Mouse (Mus musculus) heart, postnatal 14 days (tissue): ENCODE measurements at regions not wholly inside any gene's neighbourhood (a gene's known extent, or its start where the extent isn't known, plus 50 kb on each side); places are given as distances from the start of the nearest gene placed in this dataset.
"Not testable (repeated sequence)": the region's sequence is repeated elsewhere in the genome, so short reads cannot be mapped to it uniquely, and the experiment has no call there.

Source experiments
- DNase-seq, 2 experiments: peaks; one replicate each; pipeline ENCODE4 v3.0.0; 2021 to 2022
- intact Hi-C: fragments of 180-260 bp; cut with DNase I; formaldehyde crosslinking; loops from one replicate; pipeline ENCODE4 v1.15.1; 2025

DNA sequence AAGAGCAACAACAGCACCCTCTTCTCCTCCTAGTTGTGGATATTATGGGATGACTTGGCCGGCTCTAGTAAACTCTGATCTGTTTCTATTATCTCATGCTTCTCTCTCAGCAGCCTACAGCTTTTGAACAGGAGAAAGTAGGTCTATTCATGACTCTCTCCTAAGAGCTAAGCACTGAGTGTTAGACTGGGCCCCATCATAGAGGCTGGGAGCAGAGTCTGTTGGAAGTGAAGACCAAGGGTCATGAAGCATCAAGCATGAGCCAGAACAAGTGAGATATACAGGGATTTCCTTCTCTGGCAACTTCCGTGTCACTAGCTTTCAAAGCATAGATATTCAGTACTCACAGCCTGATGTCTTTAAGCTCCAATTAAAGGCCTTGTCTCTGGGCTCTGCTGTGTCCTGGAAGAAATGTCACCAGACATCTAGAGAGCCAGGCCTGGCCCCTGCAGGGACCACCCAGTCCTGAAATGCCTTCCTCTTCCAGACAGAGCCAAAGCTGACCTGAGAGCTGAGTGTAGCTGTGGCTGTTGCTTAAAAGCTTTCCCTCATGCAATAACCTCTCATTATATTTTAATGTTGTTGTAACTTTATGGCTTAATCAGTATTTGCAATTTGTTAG lies 386.4 kb upstream of the Zfp703 start:
- intact Hi-C loops = no loop called here
- DNase-seq = no peak

DNA sequence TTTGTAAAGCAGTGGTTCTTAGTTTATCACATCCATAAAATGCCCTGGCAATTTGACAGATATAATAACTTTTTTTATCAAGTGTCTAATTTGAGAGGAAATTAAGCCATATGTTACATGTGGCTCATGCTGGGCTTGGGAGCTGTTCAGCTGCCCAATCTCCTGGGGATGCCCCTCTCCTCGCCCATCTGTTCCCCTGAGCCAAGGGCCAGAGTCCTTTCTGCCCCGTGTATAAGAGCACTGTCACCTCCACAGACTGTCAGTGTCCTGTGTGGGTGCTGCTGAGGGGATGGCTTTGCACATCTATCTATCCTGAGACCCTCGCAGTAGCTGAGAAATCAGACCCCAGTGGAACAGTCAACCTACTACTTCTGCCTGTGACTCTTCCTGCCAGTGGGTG lies 385.9 kb upstream of the Zfp703 start:
- intact Hi-C loops = no loop called here

DNA sequence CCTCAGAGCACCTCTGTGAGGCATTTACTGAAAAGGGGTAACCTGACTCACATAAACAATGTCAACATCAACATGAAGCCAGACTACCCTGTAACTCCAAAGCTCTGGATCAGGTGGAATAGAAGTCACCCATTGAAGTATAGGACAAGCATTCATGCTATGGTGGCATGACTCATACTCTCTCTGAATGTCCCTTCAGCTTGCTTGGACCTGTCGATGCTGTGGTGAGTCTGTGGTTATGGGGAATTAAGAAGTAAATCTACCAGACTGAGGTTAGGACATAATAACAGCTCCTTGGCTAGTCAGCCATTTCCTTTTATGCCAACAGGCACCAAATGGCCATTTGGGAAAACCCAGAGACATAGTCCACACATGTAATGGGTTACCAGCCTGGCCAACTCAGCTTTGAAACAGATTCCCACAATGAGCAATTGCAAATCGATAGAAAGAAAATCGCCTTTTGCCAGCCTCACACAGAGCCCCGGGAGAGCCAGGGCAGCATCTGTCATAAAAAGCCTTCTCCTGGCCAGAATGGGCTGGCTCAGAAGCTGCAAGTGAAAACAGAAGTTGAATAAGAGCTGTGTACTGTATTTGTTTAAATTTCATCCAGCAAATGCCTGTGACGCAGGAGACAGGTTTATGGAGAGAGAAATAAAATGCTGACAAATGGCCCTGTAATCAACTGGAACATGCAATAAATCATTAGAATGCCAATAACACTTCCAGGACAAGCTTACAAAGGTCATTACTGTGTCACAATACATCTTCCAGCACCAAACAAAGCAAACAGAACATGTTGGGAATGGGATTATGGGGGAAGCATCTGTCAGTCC lies 383.4 kb upstream of the Zfp703 start:
- DNase-seq = no peak
- intact Hi-C loops = no loop called here

More for the DNA sequence above, 385.9 kb upstream of the Zfp703 start:
- no peak for DNase-seq

DNA sequence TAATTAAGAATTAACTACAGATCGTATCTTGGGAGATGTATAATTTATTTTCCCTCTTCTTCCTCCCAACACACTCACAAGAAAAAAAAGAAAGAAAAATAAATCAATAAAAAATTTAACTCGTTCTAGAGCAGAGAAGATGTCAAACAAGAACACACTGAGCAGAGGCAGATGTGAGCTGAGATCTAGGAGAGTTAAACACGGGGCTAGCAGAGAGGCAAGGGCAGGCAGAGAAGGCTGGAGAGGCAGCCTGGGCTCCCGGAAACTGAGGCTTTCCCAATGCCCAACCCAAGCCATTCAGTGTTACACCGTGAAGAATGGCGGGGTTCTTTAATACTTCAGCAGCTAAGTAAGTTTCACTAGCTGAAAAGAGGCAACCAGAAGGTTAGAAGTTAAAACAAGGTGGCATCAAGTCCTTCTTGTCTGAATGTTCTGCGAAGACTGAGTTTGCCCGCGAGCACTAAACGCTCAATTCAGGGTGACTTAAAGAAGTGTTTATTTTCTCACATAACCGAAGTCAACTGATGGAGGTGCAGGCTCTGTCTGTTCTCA lies 382.7 kb upstream of the Zfp703 start:
- intact Hi-C loops = no loop called here
- no peak for DNase-seq

DNA sequence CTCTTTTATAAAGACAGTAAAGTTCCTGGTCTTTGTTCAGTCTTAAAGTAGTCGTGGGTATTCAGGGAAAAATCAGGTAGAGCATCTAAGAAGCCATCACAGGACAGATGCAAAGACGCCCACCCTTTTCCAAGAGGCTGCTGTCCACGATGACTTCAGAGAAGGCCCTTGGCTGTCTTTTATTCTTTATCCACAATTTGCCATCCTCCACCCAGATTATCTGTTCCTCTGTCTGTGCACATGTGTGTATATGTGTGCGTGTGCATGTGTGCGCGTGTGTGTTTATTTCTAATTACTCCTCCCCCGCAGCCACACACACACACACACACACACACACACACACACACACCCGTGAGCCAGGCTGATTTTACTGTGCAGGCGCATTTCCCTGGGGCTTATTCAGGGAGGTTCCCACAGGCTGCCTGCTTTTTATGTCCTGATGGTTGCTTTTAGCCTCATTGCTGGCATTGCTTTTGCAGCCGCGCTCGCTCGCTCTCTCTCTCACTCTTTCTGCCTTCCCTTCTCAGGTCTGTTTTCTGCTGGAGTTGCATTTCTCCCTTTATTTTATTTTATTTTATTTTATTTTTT lies 381.6 kb upstream of the Zfp703 start:
- intact Hi-C loops = no loop called here
- no peak for DNase-seq

DNA sequence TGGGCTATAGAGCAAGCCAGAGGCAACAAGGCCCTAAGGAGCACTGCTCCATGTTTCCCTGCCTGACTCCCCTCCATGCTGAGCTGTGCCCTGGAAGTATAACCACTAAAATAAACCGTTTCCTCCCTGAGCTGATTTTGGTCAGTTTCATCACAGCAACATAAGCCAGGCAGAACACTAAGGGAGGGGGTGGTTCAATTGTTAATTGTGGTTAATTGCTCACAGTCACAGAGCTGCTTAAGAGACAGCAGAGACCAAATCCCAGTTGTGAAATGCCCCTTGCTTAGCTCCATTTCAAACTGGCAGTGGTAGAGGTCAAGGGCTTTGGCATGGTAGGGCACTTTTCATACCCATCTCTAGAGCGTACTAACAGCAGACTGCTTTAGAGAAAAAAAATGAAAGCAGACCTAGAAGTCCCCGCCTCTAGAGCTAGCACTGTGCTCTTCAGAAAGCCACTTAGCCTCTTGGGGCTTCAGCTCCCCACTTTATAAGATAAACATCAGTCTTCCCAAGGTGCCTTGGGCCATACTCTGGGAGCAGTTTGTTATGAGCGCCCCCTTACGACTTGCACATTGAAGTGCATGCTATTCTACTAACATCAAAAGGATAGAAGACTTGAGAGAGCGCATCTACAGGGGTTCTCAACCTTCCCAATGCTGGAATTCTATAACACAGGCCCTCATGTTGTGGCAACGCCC lies 380.3 kb upstream of the Zfp703 start:
- no peak for DNase-seq

DNA sequence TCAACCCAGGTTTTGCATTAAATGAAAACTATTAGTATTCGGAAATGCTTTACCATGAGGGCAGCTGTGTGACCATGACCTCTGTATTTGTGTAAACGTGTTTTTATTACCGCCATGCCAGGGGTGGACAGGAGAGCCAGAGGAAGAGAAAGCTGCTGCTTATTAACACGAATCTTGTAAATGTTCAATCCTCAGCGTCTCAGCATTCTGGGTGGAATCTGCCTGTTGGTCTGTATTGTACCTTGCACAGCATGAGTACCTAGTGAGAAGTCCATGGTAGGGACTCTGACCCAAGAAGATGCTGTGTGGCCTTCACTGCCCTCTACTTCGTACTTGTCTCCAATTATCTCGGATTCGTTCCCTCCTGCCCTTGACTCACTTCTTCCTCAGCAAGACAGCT lies 378.6 kb upstream of the Zfp703 start:
- intact Hi-C loops = loop anchor here (2.0 kb wide), 1 partner anchor 30 kb away; no protein-coding TSS in a partner anchor
- no peak for DNase-seq

More for the DNA sequence above, 380.3 kb upstream of the Zfp703 start:
- intact Hi-C loops = no loop called here

DNA sequence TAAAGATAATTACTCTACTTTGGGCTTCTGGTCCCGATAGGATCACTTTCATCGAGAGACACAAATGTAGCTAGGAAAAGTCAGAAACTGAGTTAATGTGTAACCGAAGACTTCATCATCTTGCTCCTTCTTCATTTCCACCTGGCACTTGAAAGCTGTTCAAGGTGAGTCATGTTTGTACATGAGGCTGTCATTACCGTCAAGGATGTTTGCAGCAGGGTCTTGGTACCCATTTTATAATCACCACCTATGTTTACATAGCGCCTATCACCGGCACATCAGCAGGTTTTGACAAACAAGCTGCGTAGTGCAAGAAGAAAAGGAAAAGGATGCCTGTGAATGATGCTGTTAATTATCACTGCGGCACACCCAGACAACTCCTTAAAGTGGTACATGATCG lies 377.0 kb upstream of the Zfp703 start:
- intact Hi-C loops = no loop called here
- no peak for DNase-seq

DNA sequence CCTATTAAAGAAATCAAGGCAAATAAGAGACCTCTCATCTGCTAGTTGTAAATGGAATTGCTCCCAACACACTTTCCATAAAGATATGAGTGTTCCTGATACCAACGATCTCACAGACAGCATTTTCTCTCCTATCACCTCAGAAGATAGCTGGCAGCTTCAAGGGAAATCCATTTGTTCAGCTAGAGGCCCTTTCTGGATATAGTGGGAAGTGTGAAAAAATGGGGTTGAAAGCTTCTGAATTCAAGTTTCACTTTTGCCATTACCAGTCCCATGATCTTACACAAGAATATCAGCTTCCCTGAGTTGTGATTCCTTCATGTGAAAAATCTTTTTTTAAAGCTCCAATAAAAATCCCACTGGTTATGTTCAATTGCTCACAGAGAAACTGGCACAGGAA lies 369.1 kb upstream of the Zfp703 start:
- intact Hi-C loops = no loop called here
- DNase-seq = no peak

DNA sequence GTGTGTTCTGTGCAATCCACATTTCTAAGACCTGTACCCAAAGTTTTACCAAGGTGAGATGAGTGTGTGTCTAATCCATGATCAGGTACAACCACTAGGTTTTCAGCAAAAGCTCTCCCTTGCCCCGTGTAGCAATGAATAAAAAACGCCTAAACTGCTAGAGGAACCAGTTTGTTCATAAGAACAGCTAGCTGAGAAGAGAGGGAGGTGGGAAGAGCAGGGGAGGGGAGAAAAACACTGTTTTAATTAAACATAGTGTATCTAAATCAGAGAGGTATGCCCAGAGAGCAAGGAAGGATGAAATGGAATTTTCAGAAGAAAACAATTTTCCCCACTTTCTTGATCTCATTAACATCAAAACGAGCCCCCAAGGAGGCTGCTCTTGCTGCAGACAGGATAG lies 368.5 kb upstream of the Zfp703 start:
- DNase-seq = no peak
- intact Hi-C loops = no loop called here

DNA sequence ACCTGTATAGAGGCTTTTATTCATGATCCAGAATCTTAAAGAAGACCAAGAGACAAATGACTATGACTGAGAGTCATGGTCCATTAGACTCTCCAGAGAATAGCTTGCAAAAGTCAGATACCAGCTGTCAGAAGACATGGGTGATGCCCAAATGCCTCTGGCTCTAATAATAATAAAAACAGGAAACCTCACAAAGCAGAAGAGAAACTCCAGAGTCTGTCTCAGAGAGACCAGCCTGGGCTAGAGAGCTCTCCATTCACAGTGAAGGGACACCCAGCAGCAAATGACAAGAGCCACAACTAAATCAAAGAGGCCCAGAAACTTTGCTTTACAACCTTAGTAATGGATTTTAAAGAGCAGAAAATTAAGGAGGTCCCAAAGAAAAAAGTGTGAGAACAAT lies 365.0 kb upstream of the Zfp703 start:
- no peak for DNase-seq
- intact Hi-C loops = no loop called here

DNA sequence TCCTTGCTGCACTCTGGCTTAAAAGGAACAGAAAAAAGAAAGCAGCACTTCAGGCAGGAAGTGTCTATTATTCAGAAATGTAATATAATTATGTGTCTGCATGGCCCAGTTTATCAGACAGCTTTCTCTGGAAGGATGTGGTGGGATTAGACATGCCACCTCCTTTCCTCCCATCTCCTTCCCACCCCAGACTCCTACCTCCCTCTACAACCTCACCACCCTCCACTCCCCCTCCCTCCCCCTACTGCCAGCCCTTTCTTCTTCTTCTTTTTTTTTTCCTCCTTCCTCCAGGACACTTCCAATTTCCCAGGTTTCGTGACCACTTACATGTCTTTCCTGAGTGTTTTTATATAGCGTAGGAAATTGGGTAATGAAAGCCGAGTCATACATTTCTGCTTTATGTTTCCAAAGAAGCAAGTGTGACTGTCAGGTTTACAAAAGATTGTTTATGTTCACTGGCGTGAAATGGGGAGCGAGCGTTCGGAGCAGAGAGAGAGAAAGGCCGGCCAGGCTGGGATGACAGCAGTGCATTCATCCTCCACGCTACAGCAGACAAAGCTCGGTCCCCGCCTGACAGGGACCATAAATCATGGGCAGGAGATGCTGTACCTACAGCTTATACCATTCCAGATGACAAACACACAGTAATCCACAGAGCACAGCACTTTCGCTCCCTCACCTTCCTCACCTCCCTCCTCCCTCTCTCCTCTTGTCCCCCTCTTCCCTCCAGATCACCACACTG lies 354.6 kb upstream of the Zfp703 start:
- no peak for DNase-seq
- intact Hi-C loops = no loop called here

DNA sequence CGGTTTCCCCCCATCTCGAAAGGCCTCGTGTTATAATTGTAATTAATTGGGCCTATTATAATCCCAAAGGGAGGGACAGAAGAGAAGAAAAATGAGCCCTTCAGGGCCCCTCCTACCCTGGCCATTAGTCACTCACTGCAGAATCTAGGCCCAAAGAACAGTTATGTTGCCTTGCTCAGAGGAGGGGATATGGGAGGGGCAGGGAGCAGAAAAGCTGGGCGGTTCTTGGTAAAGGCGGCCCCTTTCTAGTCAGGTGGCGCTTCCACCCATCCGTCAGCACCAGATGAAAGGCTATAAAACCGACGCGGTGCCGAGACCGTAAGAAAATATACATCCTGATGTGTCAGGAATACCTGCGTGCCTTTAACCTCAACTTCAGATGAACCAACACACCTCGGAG lies 350.9 kb upstream of the Zfp703 start:
- intact Hi-C loops = no loop called here
- no peak for DNase-seq

DNA sequence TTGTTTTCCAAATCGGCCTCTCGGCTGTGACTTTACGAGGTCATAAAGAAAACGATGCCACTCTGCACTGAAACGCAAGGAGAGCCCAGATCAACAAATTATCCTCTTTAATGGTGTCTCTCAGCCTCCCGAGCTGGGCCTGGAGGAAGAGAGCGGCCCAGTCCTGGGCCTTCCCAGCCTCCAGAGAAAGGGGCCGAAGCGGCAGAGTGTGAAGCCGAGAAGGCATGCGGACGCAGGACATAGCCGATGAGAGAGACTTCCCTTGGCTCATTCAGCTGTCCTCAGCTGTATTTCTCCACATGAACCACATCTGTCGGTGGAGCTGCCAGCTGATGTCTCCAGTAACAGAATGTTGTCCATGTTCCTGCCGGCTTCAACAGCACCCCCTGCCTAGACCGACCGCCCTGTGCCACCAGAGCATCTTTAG lies 350.5 kb upstream of the Zfp703 start:
- DNase-seq = peak; percentile 35 to 36
- intact Hi-C loops = no loop called here

DNA sequence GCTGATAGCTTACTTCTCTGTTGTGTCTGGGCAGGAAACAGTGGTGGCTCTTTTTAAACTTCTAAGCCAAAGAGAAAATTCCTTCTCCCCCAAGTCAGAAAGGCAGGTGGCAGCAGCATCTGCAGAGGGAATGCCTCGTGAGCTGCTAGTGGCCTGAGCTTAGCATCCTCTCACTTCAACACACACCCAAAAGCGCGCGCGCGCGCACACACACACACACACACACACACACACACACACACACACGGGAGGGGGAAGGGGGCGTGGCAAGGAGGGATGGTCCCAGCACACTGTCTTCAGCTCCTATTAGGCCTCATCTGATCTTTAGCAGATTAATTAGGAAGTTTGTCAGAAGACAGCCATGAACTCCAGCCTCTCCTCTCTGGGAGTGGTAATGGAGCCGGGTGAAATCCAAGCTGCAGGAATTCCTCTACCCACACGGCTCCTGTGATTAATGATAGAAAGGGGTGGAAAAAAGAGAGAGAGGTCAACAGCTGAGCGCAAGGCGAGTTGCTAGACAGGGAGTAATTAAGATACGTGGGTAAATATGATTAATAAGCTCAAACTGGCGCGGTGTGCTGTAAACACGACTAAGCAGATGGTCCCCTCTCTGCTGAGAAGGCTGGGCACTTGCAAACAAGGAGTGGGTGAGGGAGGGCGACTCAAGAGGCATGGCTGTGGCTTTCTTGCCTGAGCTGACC lies 349.8 kb upstream of the Zfp703 start:
- DNase-seq = no peak
- intact Hi-C loops = no loop called here

DNA sequence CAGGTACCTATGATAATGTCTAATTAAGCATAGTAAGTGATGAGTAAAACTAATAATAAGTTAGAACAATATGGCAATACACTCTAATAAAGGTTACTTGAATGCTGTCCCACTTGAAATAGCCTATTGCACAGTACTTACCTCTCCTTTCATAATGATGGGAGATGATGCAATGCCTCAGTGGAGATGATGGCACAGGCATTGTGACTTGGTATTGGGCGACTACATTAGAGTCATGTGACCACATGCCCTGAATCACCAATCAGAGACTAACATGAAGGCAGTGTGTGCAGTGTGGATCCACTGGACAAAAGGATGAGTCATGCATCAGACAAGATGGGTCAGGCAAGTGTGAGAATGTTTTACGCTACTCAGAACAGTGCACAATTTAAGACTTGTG lies 346.6 kb upstream of the Zfp703 start:
- intact Hi-C loops = no loop called here
- DNase-seq = no peak

DNA sequence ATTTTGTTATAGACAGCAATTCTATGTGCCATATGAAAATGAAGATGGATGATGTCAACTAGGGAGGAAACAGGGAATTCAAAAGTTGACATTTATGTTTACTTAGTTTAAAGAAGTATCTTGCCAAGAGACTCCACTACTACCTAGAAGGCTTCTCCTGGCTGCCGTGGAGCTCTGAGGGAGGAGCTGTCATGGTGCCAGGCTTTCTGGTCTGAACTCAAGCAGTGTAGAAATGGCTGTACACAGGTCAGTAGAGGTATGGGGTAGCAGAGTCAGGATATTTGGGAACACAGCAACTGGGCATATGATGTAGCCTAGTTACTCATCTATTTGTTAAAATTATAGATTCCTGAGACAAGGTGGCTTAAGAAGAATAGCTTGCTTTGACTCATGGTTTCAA lies 341.4 kb upstream of the Zfp703 start:
- DNase-seq = peak in 1 of 2 experiments; percentile 6
- intact Hi-C loops = no loop called here

DNA sequence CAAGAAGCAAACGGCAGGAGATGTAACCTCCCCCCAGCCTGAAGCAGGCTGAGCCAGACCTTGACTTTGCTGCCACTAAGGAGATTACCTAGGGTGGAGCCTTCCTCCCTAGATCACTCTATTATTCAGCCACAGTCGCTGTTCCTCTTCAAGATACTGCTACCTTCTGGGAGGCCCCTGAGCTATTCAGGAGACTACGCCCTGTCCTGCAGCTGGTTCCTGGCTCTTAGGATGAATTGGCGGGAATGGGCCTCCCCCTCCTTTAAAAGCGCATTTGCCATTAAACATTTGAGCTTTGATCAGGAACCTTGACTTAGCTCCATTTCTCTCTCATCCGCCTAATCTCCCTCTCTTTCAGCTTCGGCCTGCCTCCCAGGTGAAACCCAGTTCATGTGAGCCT lies 331.8 kb upstream of the Zfp703 start:
- DNase-seq, intact Hi-C loops: not testable (repeated sequence)

DNA sequence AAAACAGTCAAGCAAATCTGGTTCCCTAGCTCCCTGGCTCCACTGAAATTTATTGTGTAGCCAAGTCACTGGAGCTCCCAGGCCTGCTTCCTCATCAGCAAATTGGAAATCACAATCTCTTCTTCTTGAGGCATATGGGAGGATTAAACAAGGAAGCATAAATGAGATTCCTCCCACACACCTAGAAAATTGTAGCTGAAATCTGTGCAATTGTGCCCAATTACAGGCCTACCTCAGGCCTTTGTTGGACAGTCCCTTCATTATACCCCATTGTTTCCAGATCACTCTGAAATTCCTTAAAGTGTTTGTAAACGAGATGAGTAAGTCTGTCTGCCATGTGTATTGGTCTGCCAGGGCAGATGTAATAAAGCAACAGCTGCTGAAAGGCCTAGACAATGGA lies 326.8 kb upstream of the Zfp703 start:
- intact Hi-C loops = no loop called here
- DNase-seq = no peak

DNA sequence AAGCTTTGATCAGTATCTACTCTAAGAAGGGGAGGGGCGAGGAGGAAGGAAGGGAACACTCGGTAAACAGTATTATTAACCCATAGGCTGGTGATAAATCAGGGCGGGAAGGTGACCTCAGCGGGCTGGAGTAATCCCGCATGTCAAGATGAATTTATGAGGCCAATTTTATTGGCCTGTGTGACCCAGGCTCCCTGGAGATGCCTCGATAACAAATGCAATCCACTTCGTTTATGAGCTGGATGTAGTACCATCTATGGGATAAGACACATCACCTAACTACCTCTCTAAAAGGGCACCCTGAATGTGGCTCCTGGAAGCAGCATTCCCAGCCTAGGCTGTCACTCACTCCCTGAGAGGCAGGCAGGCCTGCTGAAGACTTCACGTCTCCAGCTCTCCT lies 321.2 kb upstream of the Zfp703 start:
- intact Hi-C loops = no loop called here
- no peak for DNase-seq
